Mouse (Mus musculus): ENCODE results near the gene Ccser2.

Gene Ccser2

DNA sequence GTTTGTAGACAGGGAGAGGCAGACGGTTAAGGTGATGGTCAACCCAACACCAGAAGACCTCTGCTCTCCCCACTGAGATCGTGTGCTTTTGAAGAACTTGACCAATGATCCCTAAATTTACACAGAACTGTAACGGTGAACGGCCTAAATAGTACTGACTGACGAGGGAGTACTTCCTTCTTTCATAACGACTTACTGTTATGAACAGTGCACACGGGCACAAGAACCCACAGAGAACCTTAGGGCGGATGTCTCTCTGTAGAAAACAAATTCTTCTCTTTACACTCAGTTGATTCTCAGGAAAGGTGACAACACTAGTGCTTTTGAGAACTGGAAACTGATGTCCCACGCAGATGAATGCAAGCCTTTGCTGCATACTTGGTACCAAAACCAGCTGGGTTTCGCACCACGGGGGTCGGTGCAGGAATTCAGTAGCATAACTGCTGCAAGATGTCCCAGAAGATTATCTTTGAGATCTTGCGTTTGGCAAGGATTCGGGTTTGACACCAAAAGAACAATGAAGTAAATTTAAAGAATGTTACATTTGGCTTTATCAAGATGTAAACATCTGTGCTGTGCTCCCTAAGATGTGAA, 99.7 kb downstream of the Ccser2 start:
- no peak for DNase-seq (ENCODE audit: low read depth, low spot score)

DNA sequence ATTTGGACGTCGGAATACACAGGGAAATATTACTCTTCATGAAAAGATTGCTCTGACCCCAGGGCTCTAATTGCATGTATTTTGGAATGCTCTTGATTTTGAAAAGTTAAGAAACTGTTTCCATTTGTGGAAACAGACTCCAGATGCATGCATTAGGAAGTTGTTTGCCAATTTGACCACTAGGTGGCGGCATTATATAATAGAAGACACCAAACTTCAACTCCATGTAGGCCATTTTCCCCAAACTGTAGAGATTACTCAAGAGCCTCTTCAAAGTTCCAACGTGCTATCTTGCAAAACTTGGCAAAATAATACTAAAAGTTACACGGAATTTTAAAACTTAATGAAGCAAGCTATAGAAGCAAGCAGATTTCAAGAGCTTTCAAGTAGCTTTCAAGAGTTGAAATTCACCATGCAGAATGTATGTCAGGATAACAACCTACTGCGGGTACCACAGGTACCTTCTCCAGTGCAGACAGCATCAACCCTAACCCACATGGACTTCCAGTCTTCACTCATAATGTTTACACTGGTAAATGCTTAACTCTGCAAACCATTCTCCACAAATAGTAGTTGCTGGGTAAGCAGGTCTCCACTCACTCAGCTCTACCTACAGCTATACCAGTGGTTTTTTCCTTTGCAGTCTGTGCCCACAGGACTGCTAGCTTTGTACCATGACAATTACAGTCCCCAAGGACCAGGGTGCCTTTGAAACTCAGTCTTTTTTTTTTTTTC, 101.4 kb downstream of the Ccser2 start:
- peak; percentile 63 for DNase-seq (ENCODE audit: low read depth, low spot score)

DNA sequence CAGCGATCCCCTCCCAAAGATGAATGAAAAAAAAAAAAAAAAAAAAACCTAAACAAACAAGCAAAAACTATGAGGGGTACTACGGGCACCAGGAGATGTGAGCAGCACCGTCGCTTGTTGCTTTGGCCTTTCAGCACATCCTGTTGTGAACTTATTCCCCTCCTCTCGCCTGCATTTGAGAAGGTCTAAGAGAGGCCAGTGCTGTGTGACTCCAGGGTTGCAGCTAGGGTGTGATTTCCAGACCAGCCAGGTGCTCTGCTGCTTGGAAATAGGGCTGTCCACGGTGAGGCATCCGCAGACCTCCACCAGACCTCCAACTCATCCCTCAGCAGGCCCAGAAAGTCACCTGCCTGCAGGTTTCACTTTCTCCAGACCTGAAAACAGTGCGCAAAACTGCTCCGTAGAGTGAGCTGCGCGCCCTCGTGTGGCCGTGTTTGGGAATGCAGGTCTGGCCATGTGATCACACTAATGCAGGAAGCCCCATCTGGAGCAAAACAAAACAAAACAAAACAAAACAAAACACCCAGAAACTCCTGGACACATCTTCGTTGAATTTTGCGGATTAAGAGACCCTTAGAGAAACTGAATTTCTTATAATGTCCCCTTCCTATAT, 104.6 kb downstream of the Ccser2 start:
- peak; percentile 75 for DNase-seq (ENCODE audit: low read depth, low spot score)

DNA sequence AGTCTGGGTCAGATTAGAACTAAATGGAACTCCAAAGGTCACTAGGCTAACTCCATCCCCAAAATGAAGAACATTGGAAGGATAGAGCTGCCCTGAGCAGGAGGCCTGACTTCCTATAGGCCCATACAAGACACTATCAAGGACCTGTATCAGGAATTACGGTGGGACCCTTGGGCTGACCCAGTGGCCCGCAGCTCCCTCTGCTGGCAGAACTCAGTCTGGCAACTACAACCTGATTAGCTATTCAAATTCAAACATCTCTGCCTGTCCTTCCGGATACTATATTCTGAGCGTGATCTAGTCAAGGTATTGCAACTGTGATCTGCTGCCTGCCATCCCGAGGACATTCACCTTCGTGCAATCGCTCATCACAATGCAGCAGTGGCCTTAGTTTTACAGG, 106.2 kb downstream of the Ccser2 start:
- peak; percentile 58 for DNase-seq (ENCODE audit: low read depth, low spot score)

DNA sequence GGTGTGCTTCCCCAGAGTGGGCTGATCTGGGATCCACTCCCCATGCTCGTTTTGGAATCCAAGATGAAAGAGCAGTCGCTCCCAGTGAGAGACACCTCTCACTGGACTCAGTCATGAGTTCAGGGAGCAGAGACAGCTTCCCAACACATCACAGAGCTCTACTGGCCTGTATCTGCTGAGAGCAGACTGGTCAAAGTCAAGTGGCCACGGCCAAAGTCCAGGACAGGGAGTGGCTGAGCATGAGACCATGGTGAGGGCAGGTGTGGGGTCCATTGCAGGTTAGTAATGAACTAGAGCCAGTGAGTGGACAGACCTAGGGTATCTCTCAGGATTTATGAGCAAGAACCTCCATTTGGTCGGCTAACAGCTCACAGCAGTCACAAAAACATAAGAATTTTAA, 109.6 kb downstream of the Ccser2 start:
- DNase-seq (ENCODE audit: low read depth, low spot score) = no peak

DNA sequence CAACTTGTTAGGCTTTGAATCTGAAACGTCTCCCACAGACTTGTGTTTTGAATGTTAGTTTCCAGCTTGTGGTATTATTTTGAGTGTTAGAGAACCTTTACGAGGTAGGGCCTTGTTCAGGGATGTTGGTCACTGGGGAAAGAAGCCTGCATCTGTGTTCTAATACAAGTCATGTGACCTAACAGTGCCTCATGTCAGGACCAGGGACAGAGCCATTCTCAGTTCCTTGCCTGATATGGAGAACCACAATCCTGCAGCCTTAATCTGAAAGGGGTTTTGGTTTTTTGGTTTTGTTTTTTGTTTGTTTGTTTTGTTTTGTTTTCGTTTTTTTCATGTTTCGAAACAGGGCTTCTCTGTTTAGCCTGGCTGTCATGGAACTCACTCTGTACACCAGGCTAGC, 115.6 kb downstream of the Ccser2 start:
- peak; percentile 31 for DNase-seq (ENCODE audit: low read depth, low spot score)

DNA sequence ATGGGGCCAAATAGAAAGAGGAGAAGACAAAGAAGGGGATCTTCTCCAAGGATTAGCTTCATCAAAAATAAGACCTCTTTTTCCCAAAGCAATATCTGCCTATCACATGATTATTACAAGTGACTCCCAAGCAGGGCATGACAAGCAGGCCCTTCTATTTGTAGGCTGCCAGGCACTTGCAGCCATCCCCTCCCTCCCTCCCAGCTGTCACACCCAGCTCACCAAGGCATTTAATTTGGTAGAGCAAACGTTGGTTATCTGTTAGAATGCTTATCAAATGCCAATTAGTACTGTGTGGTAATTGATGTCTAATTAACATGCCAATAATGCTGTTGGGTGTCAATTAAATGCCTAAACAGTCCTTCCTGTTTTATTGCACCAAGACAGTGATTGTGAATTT, 119.7 kb downstream of the Ccser2 start:
- no peak for DNase-seq (ENCODE audit: low read depth, low spot score)
